Mouse (Mus musculus) lung, embryonic 14.5 days (tissue): ENCODE measurements around the gene Capns1. TPM values are rescaled to one million over a fixed set of nuclear protein-coding genes. Genes with fewer than 3 reads are reported as not detected.

Experiments used
- ATAC-seq: fragments of 200-750 bp; cut with Nextera tagmentation; 2 replicates; pipeline ENCODE4 v1.8.0; 2017; ENCODE audit warnings: mild to moderate bottlenecking, moderate TSS enrichment, moderate library complexity; ENCODE audit not compliant: insufficient read depth
- DNase-seq: peaks from one replicate; pipeline ENCODE4 v3.0.0-alpha.2; 2015
- H3K27ac ChIP-seq: fragments of 300-500 bp; sonication (generic); 2 replicates; pipeline ENCODE4 v1.5.1; 2014; ENCODE audit warnings: low read depth, mild to moderate bottlenecking, moderate library complexity
- H3K27me3 ChIP-seq: fragments of 300-500 bp; sonication (generic); 2 replicates; pipeline ENCODE4 v1.6.1; 2014; ENCODE audit warnings: low read length, control low read depth; ENCODE audit not compliant: insufficient read depth
- H3K36me3 ChIP-seq: fragments of 300-500 bp; sonication (generic); 2 replicates; pipeline ENCODE4 v1.6.1; 2014; ENCODE audit warnings: control low read depth; ENCODE audit not compliant: insufficient read depth
- H3K4me1 ChIP-seq: fragments of 300-500 bp; sonication (generic); 2 replicates; pipeline ENCODE4 v1.6.1; 2014; ENCODE audit warnings: antibody characterized with exemption, control low read depth; ENCODE audit not compliant: insufficient read depth
- H3K4me2 ChIP-seq: fragments of 300-500 bp; sonication (generic); 2 replicates; pipeline ENCODE4 v1.6.1; 2014; ENCODE audit warnings: mild to moderate bottlenecking
- H3K4me3 ChIP-seq: fragments of 300-500 bp; sonication (generic); 2 replicates; pipeline ENCODE4 v1.5.1; 2014; ENCODE audit warnings: low read depth, low read length
- H3K9ac ChIP-seq: fragments of 300-500 bp; sonication (generic); 2 replicates; pipeline ENCODE4 v1.6.1; 2014
- H3K9me3 ChIP-seq: fragments of 300-500 bp; sonication (generic); 2 replicates; pipeline ENCODE4 v1.6.1; 2016; ENCODE audit warnings: low read depth, low read length, control low read depth
- CTCF ChIP-seq: IDR thresholded peaks from 2 replicates; pipeline ENCODE4 v1.5.1; 2016; ENCODE audit warnings: antibody characterized with exemption, low read depth
- WGBS: fragments of 180-500 bp; shearing (Covaris S2); extraction: QIAGEN DNeasy Blood & Tissue Kit; methylation state at CpG from one replicate; pipeline ENCODE4 v1.1.7; 2014; 5-methylcytosine and 5-hydroxymethylcytosine counted together
- polyA plus RNA-seq: library from polyadenylated mRNA; unstranded; fragments of >200 nt; fragmentation: Nextera tagmentation; extraction: Ambion mirVana; gene quantifications from 2 replicates; pipeline ENCODE4 v1.2.1, GENCODE M21; 2014

Gene Capns1
- polyA plus RNA-seq, 1 experiment from 2014 or later: 78.3 TPM

DNA sequence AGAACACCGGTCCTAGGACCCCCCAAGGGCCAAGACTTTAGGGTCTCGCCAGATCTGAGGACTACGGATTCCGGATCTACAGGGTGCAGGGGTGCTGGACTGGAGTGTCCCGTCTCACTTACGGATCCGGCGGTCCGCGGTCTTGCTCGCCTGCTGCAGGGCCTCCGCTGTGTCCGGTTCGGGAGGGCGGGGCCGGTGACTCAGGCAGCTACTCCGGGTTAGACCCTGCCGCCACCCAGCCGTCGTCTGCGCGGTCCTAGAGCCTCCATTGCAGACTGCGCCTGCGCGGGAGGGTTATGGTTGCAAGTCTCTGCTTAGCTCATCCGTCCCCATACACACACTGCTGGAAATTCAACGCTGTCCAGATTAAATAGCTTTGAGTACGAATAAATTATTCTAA is 3.7 kb downstream of the Capns1 start:
- peaks cover 6% of the 10 kb centered on the region; the same call in 1 of the 2 replicates for H3K4me1 ChIP-seq
- TF ChIP-seq CTCF: no peak
- under 1% methylated on average over 28 of the region's 28 CpGs for WGBS
- peak overlapping the region; percentile 73 for H3K27ac ChIP-seq
- DNase-seq (peak; percentile 98), ATAC-seq (peak; percentile 92)
- peaks cover 28% of the 10 kb centered on the region for H3K36me3 ChIP-seq
- H3K9ac ChIP-seq: peak overlapping the region; percentile 75
- H3K4me2 ChIP-seq: peak overlapping the region; percentile 64
- H3K27me3 ChIP-seq: no peaks in the 10 kb centered on the region
- no peaks in the 10 kb centered on the region for H3K9me3 ChIP-seq
- peak overlapping the region; percentile 71 for H3K4me3 ChIP-seq

DNA sequence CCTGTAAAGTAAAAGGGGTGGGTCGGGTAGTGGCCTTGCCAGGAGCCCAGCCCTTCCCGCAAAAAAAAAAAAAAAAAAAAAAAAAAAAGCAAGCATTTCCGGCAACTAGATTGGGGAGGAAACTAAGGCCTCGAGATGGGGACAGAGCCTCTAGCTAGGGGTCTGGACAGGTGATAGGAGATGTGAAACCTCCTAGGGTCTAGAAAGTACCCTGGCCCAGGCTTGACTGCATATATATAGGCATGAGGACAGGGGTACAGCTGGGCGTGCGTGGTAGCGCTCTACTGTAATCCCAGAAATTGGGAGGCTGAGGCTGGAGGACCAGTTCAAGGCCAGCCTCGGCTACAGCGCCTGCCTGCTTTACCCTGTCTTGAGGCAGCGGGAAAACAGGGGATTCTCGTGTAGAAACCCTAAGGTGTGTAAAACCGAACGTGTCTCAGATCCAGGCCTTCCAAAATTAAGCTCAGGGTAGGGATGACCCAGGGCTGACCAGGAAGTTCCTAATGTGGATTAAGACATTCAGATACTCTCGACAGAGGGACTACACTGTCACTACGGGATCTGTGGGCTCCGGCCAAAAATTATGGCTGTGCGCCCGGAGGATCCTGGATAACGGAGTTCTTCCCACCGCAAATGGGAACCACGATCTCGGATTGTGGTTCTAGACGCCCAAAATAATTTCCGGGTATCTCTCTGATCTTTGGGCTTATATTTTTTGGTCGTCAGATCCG is 4.3 kb downstream of the Capns1 start:
- H3K36me3 ChIP-seq: peaks cover 33% of the 10 kb centered on the region
- peak overlapping the region; percentile 73 for H3K27ac ChIP-seq
- peak overlapping the region; percentile 71 for H3K4me3 ChIP-seq
- H3K9ac ChIP-seq: peak overlapping the region; percentile 75
- no peaks in the 10 kb centered on the region for H3K9me3 ChIP-seq
- peak; percentile 67 for DNase-seq
- H3K27me3 ChIP-seq: no peaks in the 10 kb centered on the region
- H3K4me2 ChIP-seq: peak overlapping the region; percentile 64
- ATAC-seq: peak; percentile 19; the same call in 1 of the 2 replicates
- WGBS: under 1% methylated on average over 26 of the region's 26 CpGs
- peaks cover 6% of the 10 kb centered on the region; the same call in 1 of the 2 replicates for H3K4me1 ChIP-seq
- no peak for TF ChIP-seq CTCF

DNA sequence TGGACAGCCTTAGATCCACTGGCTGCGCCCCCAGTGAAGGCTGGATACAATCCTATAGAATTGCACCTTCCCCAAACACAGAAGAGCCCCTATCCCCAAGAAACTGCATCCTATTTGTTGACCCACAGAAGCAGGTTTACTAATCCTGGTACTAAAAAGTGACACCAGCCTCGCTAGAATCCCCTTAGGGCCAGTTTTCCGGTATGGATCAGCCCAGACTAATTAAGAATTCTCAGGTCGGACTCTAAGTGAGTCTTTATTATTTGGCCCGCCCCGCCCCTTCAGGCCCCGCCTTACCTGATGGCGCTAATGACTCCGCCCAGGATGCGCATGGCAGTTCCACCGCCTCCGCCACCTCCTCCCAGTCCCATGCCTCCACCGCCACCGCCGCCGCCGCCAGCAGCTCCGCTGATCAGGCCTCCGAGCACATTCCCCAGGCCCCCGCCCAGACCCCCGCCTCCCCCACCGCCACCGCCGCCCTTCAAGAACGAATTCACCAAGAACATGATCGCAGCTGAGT is 5.0 kb downstream of the Capns1 start:
- H3K27ac ChIP-seq: peak overlapping the region; percentile 73
- TF ChIP-seq CTCF: no peak

GRCm38 (mm10) chr7:30193013-30193412 is 5.6 kb downstream of the Capns1 start:
- Histone ChIP-seq H3K27me3 (no peaks in the 10 kb centered on the region), H3K36me3 (peaks cover 46% of the 10 kb centered on the region), H3K9me3 (no peaks in the 10 kb centered on the region), H3K4me1 (peaks cover 6% of the 10 kb centered on the region; the same call in 1 of the 2 replicates), H3K4me2 (peak overlapping the region; percentile 64), H3K27ac (no peak overlapping the region), H3K4me3 (peak overlapping the region; percentile 71), H3K9ac (peak overlapping the region; percentile 75)
- WGBS: 25% methylated on average over 9 of the region's 9 CpGs
- DNase-seq (peak; percentile 28), ATAC-seq (0 out of 2 replicates have a peak, but pooled peaks have one; percentile 5)
- no peak for TF ChIP-seq CTCF

More for the DNA sequence above, 5.0 kb downstream of the Capns1 start:
- WGBS: under 1% methylated on average over 26 of the region's 26 CpGs
- peak overlapping the region; percentile 64 for H3K4me2 ChIP-seq
- ATAC-seq (peak; percentile 61), DNase-seq (peak; percentile 83)
- H3K36me3 ChIP-seq: peaks cover 39% of the 10 kb centered on the region
- H3K4me1 ChIP-seq: peaks cover 6% of the 10 kb centered on the region; the same call in 1 of the 2 replicates
- peak overlapping the region; percentile 71 for H3K4me3 ChIP-seq
- H3K27me3 ChIP-seq: no peaks in the 10 kb centered on the region
- H3K9me3 ChIP-seq: no peaks in the 10 kb centered on the region
- H3K9ac ChIP-seq: peak overlapping the region; percentile 75

GRCm38 (mm10) chr7:30192088-30192487 is 6.5 kb downstream of the Capns1 start:
- 89% methylated on average over 12 of the region's 12 CpGs for WGBS
- no peak overlapping the region for H3K9ac ChIP-seq

DNA sequence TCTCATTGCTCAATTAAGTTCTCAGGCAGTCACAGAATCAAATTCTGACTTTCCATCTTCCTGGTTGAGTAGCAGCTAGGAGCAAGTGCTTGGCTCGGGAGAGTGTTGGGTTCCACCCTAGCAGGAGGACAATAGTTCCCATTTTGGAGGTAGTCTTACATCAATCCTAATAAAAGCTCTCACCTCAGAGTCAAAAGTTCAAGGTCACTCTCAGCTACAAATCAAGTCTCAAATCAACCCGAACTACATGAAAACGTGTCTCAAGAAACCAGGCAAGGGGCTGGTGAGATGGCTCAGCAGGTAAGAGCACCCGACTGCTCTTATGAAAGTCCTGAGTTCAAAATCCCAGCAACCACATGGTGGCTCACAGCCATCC is 9.5 kb downstream of the Capns1 start:
- WGBS: 81% methylated on average over 4 of the region's 4 CpGs
- no peak for DNase-seq
- peaks cover 72% of the 10 kb centered on the region for H3K36me3 ChIP-seq
- ATAC-seq: no peak
- peaks cover 6% of the 10 kb centered on the region; the same call in 1 of the 2 replicates for H3K4me1 ChIP-seq
- H3K27me3 ChIP-seq: no peaks in the 10 kb centered on the region
- no peak overlapping the region for H3K4me2 ChIP-seq
- no peak overlapping the region for H3K4me3 ChIP-seq
- H3K9me3 ChIP-seq: no peaks in the 10 kb centered on the region
- TF ChIP-seq CTCF: no peak
- no peak overlapping the region for H3K9ac ChIP-seq
- no peak overlapping the region for H3K27ac ChIP-seq

More at GRCm38 (mm10) chr7:30192088-30192487, 6.5 kb downstream of the Capns1 start:
- TF ChIP-seq CTCF: no peak
- Histone ChIP-seq H3K4me3 (no peak overlapping the region), H3K36me3 (peaks cover 55% of the 10 kb centered on the region), H3K27ac (no peak overlapping the region), H3K27me3 (no peaks in the 10 kb centered on the region), H3K4me1 (peaks cover 6% of the 10 kb centered on the region; the same call in 1 of the 2 replicates), H3K9me3 (no peaks in the 10 kb centered on the region), H3K4me2 (no peak overlapping the region; the same call in 1 of the 2 replicates)
- no peak for DNase-seq
- no peak for ATAC-seq

DNA sequence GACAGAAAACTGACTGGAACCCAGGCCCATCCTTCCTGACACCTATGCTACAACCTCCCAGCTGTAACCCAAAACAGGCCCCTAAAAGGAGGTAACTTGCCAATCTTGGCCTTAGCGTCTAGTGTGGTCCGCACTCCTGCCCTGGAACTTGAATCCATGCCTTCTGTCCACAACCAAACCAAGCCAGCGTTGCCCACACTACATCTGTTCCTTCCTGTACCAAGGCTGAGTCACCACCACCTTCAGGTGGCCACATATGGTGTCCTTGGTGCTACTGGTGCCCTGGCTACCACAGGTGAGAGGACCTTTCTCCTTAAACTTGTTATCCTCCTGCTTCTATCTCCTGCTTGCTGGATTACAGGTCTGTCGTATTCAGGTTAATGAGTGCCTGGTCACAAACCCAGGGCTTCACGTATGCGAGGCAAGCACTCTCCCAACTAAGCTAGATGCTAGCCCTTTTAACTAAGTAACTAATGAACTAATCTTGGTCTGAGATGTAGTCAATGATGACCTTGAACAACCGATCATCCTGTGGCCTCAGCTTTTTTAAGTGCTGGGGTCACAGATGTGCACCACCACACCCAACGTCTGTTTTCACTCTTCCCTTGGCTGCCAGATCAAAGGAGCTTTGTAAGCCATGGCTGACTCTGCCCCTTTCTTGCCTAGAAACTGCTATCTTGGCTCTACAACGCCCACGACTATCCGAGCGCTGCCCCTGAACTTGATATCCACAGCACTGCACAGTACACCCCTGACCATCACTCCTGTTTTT is 10.1 kb downstream of the Capns1 start:
- 85% methylated on average over 12 of the region's 12 CpGs for WGBS
- H3K4me2 ChIP-seq: no peak overlapping the region
- peaks cover 5% of the 10 kb centered on the region; the same call in 1 of the 2 replicates for H3K4me1 ChIP-seq
- no peaks in the 10 kb centered on the region for H3K9me3 ChIP-seq
- no peak overlapping the region for H3K9ac ChIP-seq
- ATAC-seq (no peak), DNase-seq (no peak)
- peaks cover 72% of the 10 kb centered on the region for H3K36me3 ChIP-seq
- no peak overlapping the region for H3K27ac ChIP-seq
- no peak for TF ChIP-seq CTCF
- no peak overlapping the region for H3K4me3 ChIP-seq
- H3K27me3 ChIP-seq: no peaks in the 10 kb centered on the region
